Mouse (Mus musculus) CH12.LX (cell line): ENCODE results near the gene Spag5.

Experiments
- CHD1 ChIP-seq: IDR thresholded peaks from 2 replicates; pipeline ENCODE4 v1.6.1; 2012; ENCODE audit warnings: low read depth, low read length, improper control_type of control experiment, inconsistent platforms
- CHD2 ChIP-seq: IDR thresholded peaks from 2 replicates; pipeline ENCODE4 v1.6.1; 2011; ENCODE audit warnings: low read length, improper control_type of control experiment
- CTCF ChIP-seq, 2 experiments: IDR thresholded peaks in 1 of 2; conservative IDR thresholded peaks in 1 of 2; 2 replicates each; pipeline ENCODE4 v1.5.1; 2011 to 2012; ENCODE audit warnings: low read depth in 2 of 2, low read length in 2 of 2, improper control_type of control experiment in 1 of 2, inconsistent platforms in 1 of 2, mild to moderate bottlenecking in 1 of 2, moderate library complexity in 1 of 2
- EP300 ChIP-seq: IDR thresholded peaks from 2 replicates; pipeline ENCODE4 v1.6.1; 2011; ENCODE audit warnings: low read length, improper control_type of control experiment
- NELFE ChIP-seq: IDR thresholded peaks from 2 replicates; pipeline ENCODE4 v1.6.1; 2011; ENCODE audit warnings: low read depth, low read length, improper control_type of control experiment
- NRF1 ChIP-seq: IDR thresholded peaks from 2 replicates; pipeline ENCODE4 v1.6.1; 2014; ENCODE audit warnings: low read depth, mild to moderate bottlenecking, inconsistent platforms, low read length, improper control_type of control experiment, moderate library complexity
- POLR2A ChIP-seq: IDR thresholded peaks from 2 replicates; pipeline ENCODE4 v1.6.1; 2011; ENCODE audit warnings: low read depth, mild to moderate bottlenecking, improper control_type of control experiment, low read length
- SMC3 ChIP-seq: IDR thresholded peaks from 2 replicates; pipeline ENCODE4 v1.6.1; 2011; ENCODE audit warnings: low read depth, low read length, improper control_type of control experiment
- TBP ChIP-seq: conservative IDR thresholded peaks from 2 replicates; pipeline ENCODE4 v1.6.1; 2011; ENCODE audit warnings: low read depth, low read length, improper control_type of control experiment
- USF1 ChIP-seq: IDR thresholded peaks from 2 replicates; pipeline ENCODE4 v1.6.1; 2014; ENCODE audit warnings: low read depth, mild to moderate bottlenecking, inconsistent platforms, low read length, improper control_type of control experiment
- USF2 ChIP-seq: conservative IDR thresholded peaks from 2 replicates; pipeline ENCODE4 v1.6.1; 2011; ENCODE audit warnings: low read depth, low read length, improper control_type of control experiment
- ZC3H11A ChIP-seq: IDR thresholded peaks from 2 replicates; pipeline ENCODE4 v1.6.1; 2012; ENCODE audit warnings: low read depth, mild to moderate bottlenecking, inconsistent platforms, low read length, improper control_type of control experiment
- ZKSCAN1 ChIP-seq: IDR thresholded peaks from 2 replicates; pipeline ENCODE4 v1.6.1; 2012; ENCODE audit warnings: low read depth, inconsistent platforms, low read length, improper control_type of control experiment, borderline replicate concordance
- ZNF384 ChIP-seq: IDR thresholded peaks from 2 replicates; pipeline ENCODE4 v1.6.1; 2012; ENCODE audit warnings: low read depth, low read length, improper control_type of control experiment, inconsistent platforms

- TF ChIP-seq NRF1, result no peak
- no peak for TF ChIP-seq ZC3H11A
- no peak for TF ChIP-seq ZNF384
- peak; percentile 64; the same call in 1 of the 2 replicates for TF ChIP-seq CHD2
- peak; percentile 63; the same call in 1 of the 2 replicates for TF ChIP-seq NELFE
- no peak for TF ChIP-seq USF1
- TF ChIP-seq CHD1, result peak; percentile 63
- no peak for TF ChIP-seq USF2
- TF ChIP-seq ZKSCAN1, result peak; percentile 83
- peak; percentile 75 for TF ChIP-seq EP300
- 0 out of 2 replicates have a peak, but pooled peaks have one; percentile 38 for TF ChIP-seq TBP
- no peak for TF ChIP-seq SMC3
- TF ChIP-seq POLR2A, result peak; percentile 61; the same call in 1 of the 2 replicates
- TF ChIP-seq CTCF (conservative IDR thresholded peaks at IDR 0.05 in 1 of 2, IDR thresholded peaks at IDR 0.05 in 1 of 2; ENCODE audit: low read depth in 2 of 2, low read length in 2 of 2), result no peak
Measured at GRCm38 (mm10) chr11:78345801-78346200, 44.5 kb downstream of the Spag5 start.
